Mouse (Mus musculus) lung, postnatal 25 days (tissue): ENCODE results near the gene Folh1.
"Not testable (repeated sequence)": the region's sequence is repeated elsewhere in the genome, so short reads cannot be mapped to it uniquely, and the experiment has no call there.

Experiments
- DNase-seq: peaks from one replicate; pipeline ENCODE4 v3.0.0; 2022; ENCODE audit warnings: low spot score

Gene Folh1

DNA sequence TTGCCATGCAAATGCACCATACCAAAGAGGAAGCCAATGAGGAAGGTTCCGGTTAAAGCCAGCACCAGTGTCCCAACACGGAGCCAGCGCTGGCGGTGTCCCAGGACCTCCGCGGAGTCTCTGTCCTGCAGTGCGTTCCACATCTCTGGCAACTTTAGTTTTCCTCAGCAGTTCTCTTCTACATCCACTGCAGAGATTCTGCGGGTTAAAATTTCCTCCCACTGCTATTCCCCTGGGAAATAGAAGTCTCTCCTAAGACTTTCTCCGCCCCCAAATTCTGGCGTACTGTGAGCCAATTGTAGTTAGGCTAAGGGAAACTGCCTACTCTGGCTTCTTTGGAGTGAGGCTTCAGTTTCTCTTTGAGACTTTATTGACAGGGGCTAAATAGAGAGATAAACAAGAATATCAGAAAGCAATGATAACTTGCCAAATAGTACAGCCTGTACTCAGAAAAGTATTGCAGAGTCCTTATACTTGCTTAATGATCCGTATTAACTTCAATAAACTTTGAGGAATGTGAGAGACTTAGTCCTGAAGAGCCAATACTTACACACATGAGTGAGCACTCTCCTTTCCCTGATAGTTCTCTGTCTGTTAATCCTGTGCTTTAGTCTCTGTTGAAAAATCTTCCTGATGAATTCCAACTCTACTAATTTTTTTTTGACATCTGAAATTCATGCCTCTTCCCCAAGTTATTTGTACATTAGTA lies at the start of gene Folh1:
Gene Folh1, minus strand, starts transcription at position 327 of the 709 bp plus-strand sequence.
- DNase-seq = no peak

DNA sequence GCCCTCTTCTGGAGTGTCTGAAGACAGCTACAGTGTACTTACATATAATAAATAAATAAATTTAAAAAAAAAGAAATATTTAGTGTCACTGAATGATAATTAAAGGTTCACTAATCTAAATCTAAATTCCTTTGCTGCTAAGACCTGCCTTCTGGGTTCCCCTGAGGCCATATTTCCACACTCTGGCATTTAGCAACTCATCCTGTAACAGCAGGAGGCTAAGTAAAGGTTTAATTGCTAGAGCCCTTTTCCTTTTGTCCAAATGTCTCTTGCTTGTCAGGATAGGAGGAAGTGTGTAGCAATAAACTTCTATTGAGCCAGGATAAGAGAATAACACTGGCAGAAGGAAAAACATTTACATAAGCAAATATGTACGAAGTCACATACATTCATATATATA lies 40.7 kb upstream of the Folh1 start:
- no peak for DNase-seq

DNA sequence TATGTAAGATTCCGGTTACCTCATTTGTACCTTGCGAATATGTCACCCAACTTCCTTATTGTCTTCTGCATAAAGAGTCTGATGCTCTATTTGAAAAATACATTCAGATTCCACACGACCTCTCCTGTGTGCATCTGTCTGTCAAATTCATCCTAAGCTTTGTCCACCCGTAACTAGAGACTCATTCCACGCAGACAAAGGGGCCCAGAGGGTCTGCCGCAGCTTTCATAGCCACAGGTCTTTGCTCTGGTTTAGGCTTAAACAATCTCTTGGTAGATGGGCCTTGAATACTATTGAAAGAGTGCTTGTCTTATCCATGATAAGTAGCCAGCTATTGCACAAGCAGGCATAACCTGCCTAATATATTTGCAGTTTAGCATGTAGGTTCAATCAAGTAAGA lies 40.0 kb upstream of the Folh1 start:
- DNase-seq = not testable (repeated sequence)

GRCm38 (mm10) chr7:86815241-86815640 lies 39.5 kb upstream of the Folh1 start:
- not testable (repeated sequence) for DNase-seq

GRCm38 (mm10) chr7:86794727-86795126 lies 19.0 kb upstream of the Folh1 start, which contains the start of gene Vmn2r77:
Vmn2r77 (plus strand) TSS chr7:86795027.
- no peak for DNase-seq

GRCm38 (mm10) chr7:86771621-86772020 lies 4.1 kb downstream of the Folh1 start:
- no peak for DNase-seq

GRCm38 (mm10) chr7:86764628-86765027 lies 11.1 kb downstream of the Folh1 start:
- DNase-seq = no peak

DNA sequence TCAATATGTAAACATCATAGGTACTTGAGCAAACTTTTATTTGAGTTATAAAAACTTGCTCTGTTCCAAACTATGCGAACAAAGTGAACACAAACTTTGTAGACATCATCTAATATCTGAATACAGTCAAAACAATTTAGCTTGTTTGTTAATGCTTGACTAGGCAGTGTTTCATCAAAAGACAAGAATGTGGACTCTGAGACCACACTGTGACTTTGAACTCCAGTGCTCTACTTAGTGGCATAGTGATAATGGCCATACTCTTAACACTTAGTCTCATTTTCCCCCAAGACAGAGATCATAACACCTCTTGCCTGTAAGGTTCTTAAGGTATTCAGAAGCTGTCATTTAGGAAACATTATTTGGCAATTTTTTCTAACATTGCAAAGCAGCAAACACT lies 15.0 kb downstream of the Folh1 start:
- DNase-seq = no peak

- DNase-seq = no peak
Measured at GRCm38 (mm10) chr7:86725013-86725412, 50.7 kb downstream of the Folh1 start.

- DNase-seq = no peak
Measured at GRCm38 (mm10) chr7:86688030-86688429, 87.7 kb downstream of the Folh1 start, which contains the start of gene Olfr292. Olfr292 (plus strand) TSS chr7:86688330.
